Mouse (Mus musculus) hindbrain, embryonic 11.5 days (tissue): Measurements from ENCODE around the gene Fbxo31. TPM values are rescaled to one million over a fixed set of nuclear protein-coding genes. Genes with fewer than 3 reads are reported as not detected.
"Not testable (repeated sequence)": the region's sequence is repeated elsewhere in the genome, so short reads cannot be mapped to it uniquely, and the experiment has no call there.

Experiments used
- ATAC-seq: fragments of 200-750 bp; cut with Nextera tagmentation; 2 replicates; pipeline ENCODE4 v1.8.0; 2017; ENCODE audit warnings: mild to moderate bottlenecking, moderate TSS enrichment, moderate library complexity; ENCODE audit not compliant: low FRiP score
- DNase-seq: peaks from one replicate; pipeline ENCODE4 v3.0.0-alpha.2; 2015; ENCODE audit warnings: low spot score
- H3K27ac ChIP-seq: fragments of 300-500 bp; sonication (generic); 2 replicates; pipeline ENCODE4 v1.5.1; 2014; ENCODE audit warnings: mild to moderate bottlenecking, low read depth, low read length
- H3K27me3 ChIP-seq: fragments of 300-500 bp; sonication (generic); 2 replicates; pipeline ENCODE4 v1.6.1; 2014; ENCODE audit warnings: mild to moderate bottlenecking, low read length, moderate library complexity, mixed read lengths; ENCODE audit not compliant: control insufficient read depth, insufficient read depth
- H3K36me3 ChIP-seq: fragments of 300-500 bp; sonication (generic); 2 replicates; pipeline ENCODE4 v1.6.1; 2014; ENCODE audit warnings: mild to moderate bottlenecking, low read length, moderate library complexity, mixed read lengths; ENCODE audit not compliant: control insufficient read depth, insufficient read depth
- H3K4me1 ChIP-seq: fragments of 300-500 bp; sonication (generic); replicated peaks from 2 replicates; pipeline ENCODE4 v1.6.1; 2014; ENCODE audit warnings: low read length, mixed read lengths; ENCODE audit not compliant: control insufficient read depth, insufficient read depth
- H3K4me2 ChIP-seq: fragments of 300-500 bp; sonication (generic); replicated peaks from 2 replicates; pipeline ENCODE4 v1.6.1; 2014; ENCODE audit warnings: mild to moderate bottlenecking, low read depth, low read length
- H3K4me3 ChIP-seq: fragments of 300-500 bp; sonication (generic); 2 replicates; pipeline ENCODE4 v1.5.1; 2014; ENCODE audit warnings: low read depth, low read length
- H3K9ac ChIP-seq: fragments of 300-500 bp; sonication (generic); 2 replicates; pipeline ENCODE4 v1.6.1; 2014; ENCODE audit warnings: low read depth, low read length
- H3K9me3 ChIP-seq: fragments of 300-500 bp; sonication (generic); 2 replicates; pipeline ENCODE4 v1.6.1; 2016; ENCODE audit warnings: low read length; ENCODE audit not compliant: control insufficient read depth
- WGBS: fragments of 180-500 bp; shearing (Covaris S2); extraction: QIAGEN DNeasy Blood & Tissue Kit; methylation state at CpG from one replicate; pipeline ENCODE4 v1.1.7; 2014; 5-methylcytosine and 5-hydroxymethylcytosine counted together
- polyA plus RNA-seq: library from polyadenylated mRNA; unstranded; fragments of >200 nt; fragmentation: Nextera tagmentation; extraction: Ambion mirVana; gene quantifications from 2 replicates; pipeline ENCODE4 v1.2.1, GENCODE M21; 2014

Gene Fbxo31
- polyA plus RNA-seq, 1 experiment from 2014 or later, result 13.2 TPM

DNA sequence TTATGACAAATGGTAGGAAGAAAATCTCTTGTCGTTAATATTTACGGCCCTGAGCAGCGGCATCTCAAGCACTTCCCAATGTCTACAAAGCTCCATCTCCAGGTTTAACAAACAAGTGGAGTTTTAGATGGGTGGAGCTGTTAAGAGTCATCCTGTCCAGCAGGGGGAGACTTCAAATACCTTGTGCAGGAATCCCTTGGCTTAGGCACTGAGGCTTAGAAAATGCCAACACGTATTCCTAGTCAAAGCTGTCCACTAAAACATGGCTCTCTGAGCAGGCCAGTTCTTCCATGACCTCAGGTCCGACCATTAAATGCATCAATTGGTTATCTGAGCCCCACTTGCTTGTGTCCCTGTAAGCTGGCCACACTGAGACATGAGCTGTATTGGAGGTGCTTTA, 29.1 kb upstream of the Fbxo31 start:
- Histone ChIP-seq H3K27ac (no peak overlapping the region), H3K27me3 (no peaks in the 10 kb centered on the region), H3K4me3 (no peak overlapping the region), H3K4me2 (no peak overlapping the region), H3K9me3 (no peaks in the 10 kb centered on the region), H3K36me3 (peaks cover 14% of the 10 kb centered on the region), H3K9ac (no peak overlapping the region), H3K4me1 (no peaks in the 10 kb centered on the region)
- DNase-seq (peak; percentile 25), ATAC-seq (no peak)
- WGBS, result 93% methylated on average over 5 of the region's 5 CpGs

DNA sequence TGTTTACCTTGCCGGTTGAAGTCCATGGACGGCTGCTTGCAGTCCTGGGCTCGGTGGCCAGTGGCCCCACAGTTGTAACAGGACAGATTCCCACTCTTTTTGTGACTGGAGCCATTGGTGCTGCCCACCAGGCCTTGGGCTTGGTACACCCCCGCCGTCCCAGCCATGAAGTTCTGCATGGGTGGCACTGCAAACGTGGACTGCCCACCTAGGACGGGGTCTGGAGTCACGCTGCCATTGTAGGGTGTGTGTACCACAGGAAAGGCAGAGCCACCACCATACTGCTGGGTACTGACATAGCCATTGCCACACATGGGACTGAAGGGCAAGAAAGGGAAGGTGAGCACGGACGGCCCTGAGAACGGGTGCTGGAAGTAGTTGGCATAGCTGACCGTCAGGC, 25.2 kb upstream of the Fbxo31 start:
- WGBS, result 94% methylated on average over 12 of the region's 12 CpGs
- no peak for DNase-seq
- peaks cover 18% of the 10 kb centered on the region for H3K36me3 ChIP-seq
- no peak overlapping the region for H3K9ac ChIP-seq
- H3K27me3 ChIP-seq, result no peaks in the 10 kb centered on the region
- H3K4me1 ChIP-seq, result no peaks in the 10 kb centered on the region
- H3K27ac ChIP-seq, result no peak overlapping the region
- H3K4me3 ChIP-seq, result no peak overlapping the region
- no peaks in the 10 kb centered on the region for H3K9me3 ChIP-seq
- H3K4me2 ChIP-seq, result no peak overlapping the region
- no peak for ATAC-seq

DNA sequence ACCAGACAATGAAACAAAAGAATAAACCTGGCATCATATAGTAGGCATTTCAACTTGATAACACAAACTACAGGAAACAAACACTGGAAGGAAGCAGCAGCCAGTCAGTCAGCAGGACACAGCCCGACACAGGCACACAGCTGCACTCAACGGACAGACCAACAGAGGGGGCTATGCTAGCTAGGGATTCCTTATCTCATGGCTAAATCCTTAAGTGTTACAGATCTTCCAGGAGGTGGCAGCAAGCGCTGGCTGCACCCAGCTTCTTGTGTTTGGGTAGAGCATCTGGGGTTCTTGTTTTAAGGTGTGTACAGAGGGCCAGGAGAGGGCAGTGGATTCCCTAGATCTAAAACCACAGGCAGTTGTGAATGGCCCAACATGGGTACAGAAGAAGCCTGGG, 24.3 kb upstream of the Fbxo31 start:
- no peak; the same call in 1 of the 2 replicates for ATAC-seq

DNA sequence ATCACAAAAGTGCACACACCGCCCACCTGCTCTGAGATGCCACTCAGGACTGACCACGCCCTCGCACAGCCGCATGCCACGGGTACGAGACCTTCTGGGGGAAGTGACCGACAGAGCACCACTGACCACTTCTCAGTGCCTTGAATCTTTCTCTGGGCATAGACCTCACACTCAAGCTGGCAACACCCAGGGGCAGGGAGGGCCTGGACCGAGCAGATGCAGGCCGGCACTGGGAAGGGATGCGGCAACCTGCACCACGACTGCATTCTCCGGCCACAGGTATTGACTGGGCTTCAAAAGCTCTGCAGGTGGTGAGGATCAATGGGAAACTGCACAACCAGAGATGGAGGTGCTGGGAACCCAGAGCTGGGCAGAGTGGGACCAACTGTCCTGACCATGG, 23.8 kb upstream of the Fbxo31 start:
- ATAC-seq (no peak; the same call in 1 of the 2 replicates), DNase-seq (no peak)
- Histone ChIP-seq H3K27ac (no peak overlapping the region), H3K9me3 (no peaks in the 10 kb centered on the region), H3K27me3 (no peaks in the 10 kb centered on the region), H3K4me2 (no peak overlapping the region), H3K4me3 (no peak overlapping the region), H3K4me1 (no peaks in the 10 kb centered on the region), H3K36me3 (peaks cover 17% of the 10 kb centered on the region), H3K9ac (no peak overlapping the region)
- 91% methylated on average over 12 of the region's 12 CpGs for WGBS

More for the DNA sequence above, 24.3 kb upstream of the Fbxo31 start:
- Histone ChIP-seq H3K4me2 (no peak overlapping the region), H3K27me3 (no peaks in the 10 kb centered on the region), H3K4me1 (no peaks in the 10 kb centered on the region), H3K27ac (no peak overlapping the region), H3K9ac (no peak overlapping the region), H3K4me3 (no peak overlapping the region), H3K36me3 (peaks cover 16% of the 10 kb centered on the region), H3K9me3 (no peaks in the 10 kb centered on the region)
- 23% methylated on average over 3 of the region's 3 CpGs for WGBS
- DNase-seq, result peak; percentile 78

DNA sequence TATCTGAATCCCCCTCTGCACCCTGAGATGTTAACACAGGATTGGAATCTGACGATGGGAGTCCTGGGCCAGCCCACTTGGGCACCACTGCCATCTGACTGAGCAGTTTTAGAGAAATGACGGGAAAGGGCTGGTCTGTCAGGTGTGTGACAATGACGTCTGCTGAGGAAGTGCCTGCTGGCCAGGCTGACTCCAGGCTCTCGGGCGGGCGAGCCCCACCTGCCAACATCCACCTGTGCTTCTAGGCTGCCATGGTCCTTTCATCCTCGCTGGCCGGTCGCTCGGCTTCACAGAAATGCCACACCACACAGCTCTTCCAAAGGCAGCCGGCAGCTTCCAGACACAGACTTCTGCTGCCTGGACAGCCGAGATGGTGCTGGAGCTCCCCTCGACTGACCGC, 21.2 kb upstream of the Fbxo31 start:
- no peak overlapping the region for H3K4me3 ChIP-seq
- no peak overlapping the region for H3K9ac ChIP-seq
- H3K4me2 ChIP-seq, result no peak overlapping the region
- peaks cover 13% of the 10 kb centered on the region for H3K36me3 ChIP-seq
- WGBS, result 92% methylated on average over 14 of the region's 14 CpGs
- no peak overlapping the region for H3K27ac ChIP-seq
- no peaks in the 10 kb centered on the region for H3K27me3 ChIP-seq
- H3K9me3 ChIP-seq, result no peaks in the 10 kb centered on the region
- no peak for ATAC-seq
- H3K4me1 ChIP-seq, result no peaks in the 10 kb centered on the region
- no peak for DNase-seq

DNA sequence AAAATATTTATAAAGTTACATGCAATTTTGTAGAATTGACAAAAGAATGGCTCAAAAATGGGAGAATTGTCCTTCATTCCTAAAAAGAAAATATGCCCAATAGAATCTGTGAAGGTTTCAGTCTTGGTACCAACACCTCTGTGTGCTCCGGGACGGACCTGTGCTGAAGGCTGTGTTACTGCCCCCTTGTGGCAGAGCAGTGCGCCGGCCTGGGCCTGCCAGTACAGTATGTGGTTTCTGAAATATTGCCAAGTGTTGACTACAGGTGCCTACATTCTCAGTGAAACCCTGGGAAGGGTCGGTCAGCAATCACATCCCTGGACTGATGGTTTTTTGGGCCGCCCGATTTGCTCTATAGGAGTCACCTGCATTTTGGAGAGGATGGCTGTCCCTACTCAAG, 20.3 kb upstream of the Fbxo31 start:
- no peaks in the 10 kb centered on the region for H3K27me3 ChIP-seq
- 36% methylated on average over 7 of the region's 7 CpGs for WGBS
- H3K36me3 ChIP-seq, result peaks cover 10% of the 10 kb centered on the region; the same call in 1 of the 2 replicates
- H3K9ac ChIP-seq, result no peak overlapping the region
- ATAC-seq (peak; percentile 74; the same call in 1 of the 2 replicates), DNase-seq (peak; percentile 85)
- H3K4me2 ChIP-seq, result no peak overlapping the region
- no peak overlapping the region for H3K4me3 ChIP-seq
- no peak overlapping the region for H3K27ac ChIP-seq
- no peaks in the 10 kb centered on the region for H3K4me1 ChIP-seq
- H3K9me3 ChIP-seq, result no peaks in the 10 kb centered on the region

DNA sequence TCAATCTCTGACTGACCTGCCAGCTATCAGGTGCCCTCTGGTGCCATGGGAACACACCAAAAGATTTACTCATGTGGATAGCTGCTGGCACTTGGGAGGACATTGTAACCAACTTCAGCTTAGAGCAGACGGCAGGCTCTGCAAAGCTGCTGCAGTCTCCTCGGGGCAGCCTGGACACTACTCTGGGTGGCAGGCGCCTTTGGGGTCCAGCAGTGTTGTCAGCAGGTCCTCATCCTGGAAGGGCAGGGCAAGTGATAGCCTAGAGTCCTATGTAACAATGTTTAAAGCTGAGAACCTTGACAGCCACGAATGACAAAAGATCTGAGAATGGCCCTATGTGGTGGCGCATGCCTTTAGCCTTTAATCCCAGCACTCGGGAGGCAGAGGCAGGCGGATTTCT, 19.6 kb upstream of the Fbxo31 start:
- Histone ChIP-seq H3K36me3 (peaks cover 10% of the 10 kb centered on the region; the same call in 1 of the 2 replicates), H3K9ac (no peak overlapping the region), H3K4me2 (no peak overlapping the region), H3K27me3 (no peaks in the 10 kb centered on the region), H3K4me3 (no peak overlapping the region), H3K4me1 (no peaks in the 10 kb centered on the region), H3K27ac (no peak overlapping the region), H3K9me3 (no peaks in the 10 kb centered on the region)
- ATAC-seq (no peak), DNase-seq (no peak)
- 93% methylated on average over 7 of the region's 7 CpGs for WGBS

DNA sequence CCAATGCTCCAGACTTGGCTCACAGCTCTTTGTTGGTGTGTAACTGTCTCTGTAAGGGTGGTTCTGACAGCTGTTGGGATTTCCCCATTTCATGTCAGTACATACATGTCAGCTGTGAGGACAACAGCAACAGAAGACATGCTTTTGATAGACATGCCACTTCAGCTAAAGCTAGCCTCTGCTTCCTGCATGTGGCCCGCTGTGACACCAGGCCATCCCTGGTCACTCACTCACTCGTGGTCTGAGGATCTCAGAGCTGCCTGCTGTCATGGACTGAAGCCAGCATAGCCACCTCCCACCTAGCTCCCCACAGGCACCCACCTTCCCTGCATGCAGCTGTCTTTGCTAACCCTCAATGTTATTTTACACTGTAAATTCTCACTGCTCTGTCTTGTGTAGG, 18.9 kb upstream of the Fbxo31 start:
- ATAC-seq, H3K36me3 ChIP-seq: not testable (repeated sequence)

DNA sequence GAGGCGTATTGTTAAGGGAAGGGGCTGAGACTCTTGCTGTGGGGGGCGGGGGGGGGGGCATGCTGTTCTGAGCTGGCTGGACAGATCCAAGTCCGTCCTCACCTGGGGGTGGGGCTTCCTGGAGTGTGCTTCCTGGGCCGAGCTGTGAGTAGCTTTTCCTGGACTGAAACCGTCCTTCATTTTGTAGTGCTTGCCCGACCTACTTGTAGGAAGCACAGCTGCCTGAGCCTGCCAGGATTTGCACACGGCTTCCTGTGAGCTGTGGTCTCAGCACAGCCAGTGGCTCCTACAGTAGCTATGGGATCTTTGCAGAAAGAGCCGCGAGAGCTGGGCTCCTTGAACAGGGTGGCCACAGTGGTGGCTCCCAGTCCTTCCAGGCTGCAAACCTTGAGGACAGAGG, 15.4 kb upstream of the Fbxo31 start:
- H3K27me3 ChIP-seq, result no peaks in the 10 kb centered on the region
- no peak overlapping the region for H3K4me3 ChIP-seq
- H3K4me1 ChIP-seq, result peaks cover 4% of the 10 kb centered on the region
- 84% methylated on average over 9 of the region's 9 CpGs for WGBS
- no peak overlapping the region for H3K27ac ChIP-seq
- DNase-seq, result no peak
- no peak overlapping the region for H3K9ac ChIP-seq
- H3K4me2 ChIP-seq, result no peak overlapping the region
- H3K9me3 ChIP-seq, result no peaks in the 10 kb centered on the region
- H3K36me3 ChIP-seq, result peaks cover 6% of the 10 kb centered on the region; the same call in 1 of the 2 replicates
- ATAC-seq, result no peak

More for the DNA sequence above, 18.9 kb upstream of the Fbxo31 start:
- H3K9me3 ChIP-seq, H3K27ac ChIP-seq, H3K4me2 ChIP-seq, H3K4me1 ChIP-seq, H3K27me3 ChIP-seq, H3K4me3 ChIP-seq, DNase-seq, H3K9ac ChIP-seq: not testable (repeated sequence)
- 70% methylated on average over 2 of the region's 2 CpGs for WGBS
